Mouse (Mus musculus): ENCODE data around the gene Scfd2. TPM values are rescaled to one million over a fixed set of nuclear protein-coding genes. Genes with fewer than 3 reads are reported as not detected.

Gene Scfd2
- polyA plus RNA-seq, 1 experiment from 2014 or later, result 15.2 TPM

GRCm38 (mm10) chr5:74226183-74226582, 305.4 kb downstream of the Scfd2 start:
- no peak overlapping the region for H3K9ac ChIP-seq (ENCODE audit: low read length)
- 90% methylated on average over 5 of the region's 5 CpGs for WGBS
- no peak overlapping the region for H3K4me2 ChIP-seq (replicated peaks; ENCODE audit: low read depth)
- H3K36me3 ChIP-seq (ENCODE audit: control insufficient read depth, insufficient read depth, low read length), result no peaks in the 10 kb centered on the region
- DNase-seq (ENCODE audit: low spot score), result no peak
- no peak overlapping the region for H3K4me3 ChIP-seq (ENCODE audit: low read depth, low read length)
- no peak for ATAC-seq (ENCODE audit: low FRiP score, low TSS enrichment)
- H3K9me3 ChIP-seq (ENCODE audit: control insufficient read depth, low read length), result no peaks in the 10 kb centered on the region
- no peaks in the 10 kb centered on the region; the same call in 1 of the 2 replicates for H3K4me1 ChIP-seq (replicated peaks; ENCODE audit: control insufficient read depth, insufficient read depth)
- H3K27me3 ChIP-seq (ENCODE audit: control insufficient read depth, insufficient read depth, low read length), result no peaks in the 10 kb centered on the region
- H3K27ac ChIP-seq (replicated peaks), result 0 out of 2 replicates have a peak overlapping the region, but pooled peaks have one; percentile 4
- TF ChIP-seq EP300 (optimal IDR thresholded peaks at IDR 0.05) (no peak), CTCF (IDR thresholded peaks at IDR 0.05; ENCODE audit: low read depth) (no peak)

- Histone ChIP-seq H3K27ac (replicated peaks) (peak overlapping the region; percentile 73; the same call in 1 of the 2 replicates), H3K27me3 (ENCODE audit: control insufficient read depth, insufficient read depth, low read length) (no peaks in the 10 kb centered on the region), H3K36me3 (ENCODE audit: control insufficient read depth, insufficient read depth, low read length) (no peaks in the 10 kb centered on the region), H3K4me3 (ENCODE audit: low read depth, low read length) (no peak overlapping the region), H3K9me3 (ENCODE audit: control insufficient read depth, low read length) (no peaks in the 10 kb centered on the region), H3K4me2 (replicated peaks; ENCODE audit: low read depth) (no peak overlapping the region), H3K4me1 (replicated peaks; ENCODE audit: control insufficient read depth, insufficient read depth) (no peaks in the 10 kb centered on the region; the same call in 1 of the 2 replicates), H3K9ac (ENCODE audit: low read length) (no peak overlapping the region)
- ATAC-seq (ENCODE audit: low FRiP score, low TSS enrichment) (peak; percentile 58; the same call in 1 of the 2 replicates), DNase-seq (ENCODE audit: low spot score) (no peak)
- TF ChIP-seq EP300 (optimal IDR thresholded peaks at IDR 0.05) (peak; percentile 76), CTCF (IDR thresholded peaks at IDR 0.05; ENCODE audit: low read depth) (no peak)
- 47% methylated on average over 6 of the region's 6 CpGs for WGBS
Measured at GRCm38 (mm10) chr5:74224480-74224879, 307.1 kb downstream of the Scfd2 start.

GRCm38 (mm10) chr5:74222626-74223025, 308.9 kb downstream of the Scfd2 start:
- no peak overlapping the region for H3K9ac ChIP-seq (ENCODE audit: low read length)
- no peak for TF ChIP-seq EP300 (optimal IDR thresholded peaks at IDR 0.05)
- TF ChIP-seq CTCF (IDR thresholded peaks at IDR 0.05; ENCODE audit: low read depth), result no peak
- DNase-seq (ENCODE audit: low spot score) (no peak), ATAC-seq (ENCODE audit: low FRiP score, low TSS enrichment) (no peak)
- no peak overlapping the region for H3K4me2 ChIP-seq (replicated peaks; ENCODE audit: low read depth)
- no peak overlapping the region for H3K4me3 ChIP-seq (ENCODE audit: low read depth, low read length)
- no peaks in the 10 kb centered on the region for H3K9me3 ChIP-seq (ENCODE audit: control insufficient read depth, low read length)
- 77% methylated on average over 4 of the region's 4 CpGs for WGBS
- H3K36me3 ChIP-seq (ENCODE audit: control insufficient read depth, insufficient read depth, low read length), result no peaks in the 10 kb centered on the region
- H3K4me1 ChIP-seq (replicated peaks; ENCODE audit: control insufficient read depth, insufficient read depth), result no peaks in the 10 kb centered on the region; the same call in 1 of the 2 replicates
- no peak overlapping the region for H3K27ac ChIP-seq (replicated peaks)
- H3K27me3 ChIP-seq (ENCODE audit: control insufficient read depth, insufficient read depth, low read length), result no peaks in the 10 kb centered on the region

GRCm38 (mm10) chr5:74218524-74218923, 313.0 kb downstream of the Scfd2 start:
- no peaks in the 10 kb centered on the region for H3K9me3 ChIP-seq (ENCODE audit: control insufficient read depth, low read length)
- no peaks in the 10 kb centered on the region for H3K36me3 ChIP-seq (ENCODE audit: control insufficient read depth, insufficient read depth, low read length)
- 46% methylated on average over 4 of the region's 4 CpGs for WGBS
- H3K27me3 ChIP-seq (ENCODE audit: control insufficient read depth, insufficient read depth, low read length), result no peaks in the 10 kb centered on the region
- ATAC-seq (ENCODE audit: low FRiP score, low TSS enrichment), result no peak
- no peak overlapping the region for H3K4me3 ChIP-seq (ENCODE audit: low read depth, low read length)
- no peak for DNase-seq (ENCODE audit: low spot score)
- no peak overlapping the region for H3K4me2 ChIP-seq (replicated peaks; ENCODE audit: low read depth)
- peaks cover 5% of the 10 kb centered on the region; the same call in 1 of the 2 replicates for H3K4me1 ChIP-seq (replicated peaks; ENCODE audit: control insufficient read depth, insufficient read depth)
- TF ChIP-seq EP300 (optimal IDR thresholded peaks at IDR 0.05), result no peak
- 0 out of 2 replicates have a peak overlapping the region, but pooled peaks have one; percentile 35 for H3K27ac ChIP-seq (replicated peaks)
- H3K9ac ChIP-seq (ENCODE audit: low read length), result no peak overlapping the region

GRCm38 (mm10) chr5:74215125-74215524, 316.4 kb downstream of the Scfd2 start:
- no peaks in the 10 kb centered on the region for H3K27me3 ChIP-seq (ENCODE audit: control insufficient read depth, insufficient read depth, low read length)
- 51% methylated on average over 4 of the region's 4 CpGs for WGBS
- no peak for DNase-seq (ENCODE audit: low spot score)
- 0 out of 2 replicates have a peak overlapping the region, but pooled peaks have one; percentile 18 for H3K27ac ChIP-seq (replicated peaks)
- 0 out of 2 replicates have a peak, but pooled peaks cover 5% of the 10 kb centered on the region for H3K4me1 ChIP-seq (replicated peaks; ENCODE audit: control insufficient read depth, insufficient read depth)
- H3K4me2 ChIP-seq (replicated peaks; ENCODE audit: low read depth), result no peak overlapping the region
- no peak overlapping the region for H3K4me3 ChIP-seq (ENCODE audit: low read depth, low read length)
- no peaks in the 10 kb centered on the region for H3K9me3 ChIP-seq (ENCODE audit: control insufficient read depth, low read length)
- H3K9ac ChIP-seq (ENCODE audit: low read length), result no peak overlapping the region
- H3K36me3 ChIP-seq (ENCODE audit: control insufficient read depth, insufficient read depth, low read length), result no peaks in the 10 kb centered on the region
- ATAC-seq (ENCODE audit: low FRiP score, low TSS enrichment), result no peak
- TF ChIP-seq CTCF (IDR thresholded peaks at IDR 0.05; ENCODE audit: low read depth), result no peak
- no peak for TF ChIP-seq EP300 (optimal IDR thresholded peaks at IDR 0.05)

- WGBS, result 36% methylated on average over 7 of the region's 7 CpGs
- ATAC-seq (ENCODE audit: low FRiP score, low TSS enrichment) (no peak), DNase-seq (ENCODE audit: low spot score) (no peak)
- peak overlapping the region; percentile 58; the same call in 1 of the 2 replicates for H3K27ac ChIP-seq (replicated peaks)
- TF ChIP-seq EP300 (optimal IDR thresholded peaks at IDR 0.05) (no peak), CTCF (IDR thresholded peaks at IDR 0.05; ENCODE audit: low read depth) (no peak)
- no peaks in the 10 kb centered on the region for H3K9me3 ChIP-seq (ENCODE audit: control insufficient read depth, low read length)
- no peaks in the 10 kb centered on the region for H3K27me3 ChIP-seq (ENCODE audit: control insufficient read depth, insufficient read depth, low read length)
- H3K4me2 ChIP-seq (replicated peaks; ENCODE audit: low read depth), result no peak overlapping the region
- H3K4me1 ChIP-seq (replicated peaks; ENCODE audit: control insufficient read depth, insufficient read depth), result 0 out of 2 replicates have a peak, but pooled peaks cover 8% of the 10 kb centered on the region
- H3K36me3 ChIP-seq (ENCODE audit: control insufficient read depth, insufficient read depth, low read length), result no peaks in the 10 kb centered on the region
- H3K4me3 ChIP-seq (ENCODE audit: low read depth, low read length), result no peak overlapping the region
- no peak overlapping the region for H3K9ac ChIP-seq (ENCODE audit: low read length)
Measured at GRCm38 (mm10) chr5:74214501-74215110, 317.0 kb downstream of the Scfd2 start.

Measured in stomach, postnatal 0 days (tissue).